Mouse (Mus musculus): ENCODE measurements at regions not wholly inside any gene's neighbourhood (a gene's known extent, or its start where the extent isn't known, plus 50 kb on each side); places are given as distances from the start of the nearest gene placed in this dataset.
A peak's percentile ranks its signal among the peaks of the same experiment; 100 is the strongest.

DNA sequence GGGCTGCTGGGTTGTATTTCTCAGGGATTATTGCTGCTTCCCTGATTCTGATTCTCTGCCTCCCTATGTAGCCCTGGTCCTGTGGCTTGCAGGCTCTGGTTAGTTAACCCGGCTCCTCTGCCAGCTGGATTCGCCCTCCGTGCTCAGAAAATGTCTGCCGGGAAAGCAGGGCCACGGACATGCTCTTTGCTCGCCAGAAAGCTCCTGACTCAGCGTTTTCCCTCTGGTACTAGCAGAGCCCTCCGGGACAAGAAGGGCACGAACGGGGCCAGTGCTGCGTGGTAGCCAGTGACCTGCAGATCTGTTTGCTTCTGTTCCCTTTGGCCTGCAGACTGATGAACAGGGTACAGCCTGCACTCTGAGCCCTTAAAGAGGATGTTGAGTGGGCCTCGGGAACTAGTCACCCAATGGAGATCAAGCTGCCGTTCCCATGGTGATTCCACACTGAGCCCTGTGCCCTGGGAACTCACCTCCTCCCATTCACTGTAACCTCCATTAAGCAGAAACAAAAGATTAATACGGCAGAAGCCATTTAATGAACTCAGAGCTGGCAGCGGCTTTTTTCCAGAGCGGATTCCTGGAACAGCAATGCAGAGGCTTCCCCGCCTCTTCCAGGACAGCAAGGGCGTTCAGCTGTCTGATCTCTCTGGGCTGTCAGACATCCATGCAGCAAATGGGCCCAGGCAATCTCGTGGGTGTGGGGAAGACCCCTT, 159.9 kb upstream of the Myt1l start:
- no peak overlapping the region for H3K4me3 ChIP-seq (ENCODE audit: low read depth, low read length)
- H3K27me3 ChIP-seq (ENCODE audit: insufficient read depth, low read length) = no peaks in the 10 kb centered on the region
- ATAC-seq (ENCODE audit: low FRiP score) (peak; percentile 87), DNase-seq (ENCODE audit: low spot score) (peak; percentile 80)
- no peaks in the 10 kb centered on the region for H3K36me3 ChIP-seq (ENCODE audit: insufficient read depth, low read length)
- H3K4me2 ChIP-seq (ENCODE audit: low read depth, low read length, poor library complexity, severe bottlenecking) = peak overlapping the region; percentile 38
- WGBS = 3% methylated on average over 19 of the region's 19 CpGs
- peak overlapping the region; percentile 46 for H3K9ac ChIP-seq (replicated peaks; ENCODE audit: low read length, poor library complexity, severe bottlenecking)
- no peaks in the 10 kb centered on the region for H3K9me3 ChIP-seq (ENCODE audit: low read length)
- H3K27ac ChIP-seq (ENCODE audit: low read depth, low read length) = peak overlapping the region; percentile 86
- no peak for TF ChIP-seq CTCF (IDR thresholded peaks at IDR 0.05)
- peaks cover 10% of the 10 kb centered on the region for H3K4me1 ChIP-seq (ENCODE audit: insufficient read depth, low read length)

GRCm38 (mm10) chr12:29368820-29369175, 159.4 kb upstream of the Myt1l start:
- Histone ChIP-seq H3K27me3 (ENCODE audit: insufficient read depth, low read length) (no peaks in the 10 kb centered on the region), H3K9me3 (ENCODE audit: low read length) (no peaks in the 10 kb centered on the region), H3K4me1 (ENCODE audit: insufficient read depth, low read length) (peaks cover 10% of the 10 kb centered on the region), H3K9ac (replicated peaks; ENCODE audit: low read length, poor library complexity, severe bottlenecking) (peak overlapping the region; percentile 46), H3K4me2 (ENCODE audit: low read depth, low read length, poor library complexity, severe bottlenecking) (peak overlapping the region; percentile 38), H3K36me3 (ENCODE audit: insufficient read depth, low read length) (no peaks in the 10 kb centered on the region), H3K4me3 (ENCODE audit: low read depth, low read length) (no peak overlapping the region), H3K27ac (ENCODE audit: low read depth, low read length) (peak overlapping the region; percentile 86)
- TF ChIP-seq CTCF (IDR thresholded peaks at IDR 0.05) = no peak
- DNase-seq (ENCODE audit: low spot score) (no peak), ATAC-seq (ENCODE audit: low FRiP score) (peak; percentile 66)
- 0% methylated on average over 5 of the region's 5 CpGs for WGBS

DNA sequence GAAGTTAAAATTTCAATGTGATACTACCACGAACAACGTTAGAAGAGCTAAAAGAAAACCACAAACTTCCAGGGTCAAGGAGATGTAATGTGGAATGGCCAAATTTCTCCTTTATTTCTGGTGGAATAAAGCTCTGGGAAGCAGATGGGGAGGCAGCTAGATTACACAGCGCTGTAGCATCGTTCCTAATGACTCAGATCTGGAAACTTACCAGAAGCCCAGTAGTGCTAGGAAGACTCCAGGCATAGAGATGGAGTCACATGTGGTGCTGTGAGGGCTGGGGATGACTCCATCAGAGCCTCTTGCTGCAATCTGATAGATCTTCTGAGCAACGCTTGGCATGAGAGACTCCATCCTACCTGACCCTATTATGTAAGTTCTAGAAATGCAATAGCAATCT, 136.4 kb upstream of the Myt1l start:
- Histone ChIP-seq H3K9ac (replicated peaks; ENCODE audit: low read length, poor library complexity, severe bottlenecking) (no peak overlapping the region), H3K27ac (ENCODE audit: low read depth, low read length) (no peak overlapping the region), H3K27me3 (ENCODE audit: insufficient read depth, low read length) (no peaks in the 10 kb centered on the region), H3K9me3 (ENCODE audit: low read length) (no peaks in the 10 kb centered on the region), H3K4me2 (ENCODE audit: low read depth, low read length, poor library complexity, severe bottlenecking) (no peak overlapping the region), H3K4me1 (ENCODE audit: insufficient read depth, low read length) (peaks cover 3% of the 10 kb centered on the region; the same call in 1 of the 2 replicates), H3K4me3 (ENCODE audit: low read depth, low read length) (no peak overlapping the region), H3K36me3 (ENCODE audit: insufficient read depth, low read length) (no peaks in the 10 kb centered on the region)
- ATAC-seq (ENCODE audit: low FRiP score) = no peak
- no peak for DNase-seq (ENCODE audit: low spot score)
- 89% methylated on average over 5 of the region's 5 CpGs for WGBS
- TF ChIP-seq CTCF (IDR thresholded peaks at IDR 0.05) = no peak

GRCm38 (mm10) chr12:29394271-29394670, 133.9 kb upstream of the Myt1l start:
- DNase-seq (ENCODE audit: low spot score) (no peak), ATAC-seq (ENCODE audit: low FRiP score) (no peak)
- Histone ChIP-seq H3K36me3 (ENCODE audit: insufficient read depth, low read length) (no peaks in the 10 kb centered on the region), H3K9ac (replicated peaks; ENCODE audit: low read length, poor library complexity, severe bottlenecking) (no peak overlapping the region), H3K4me1 (ENCODE audit: insufficient read depth, low read length) (peaks cover 3% of the 10 kb centered on the region; the same call in 1 of the 2 replicates), H3K4me2 (ENCODE audit: low read depth, low read length, poor library complexity, severe bottlenecking) (no peak overlapping the region), H3K27me3 (ENCODE audit: insufficient read depth, low read length) (no peaks in the 10 kb centered on the region), H3K9me3 (ENCODE audit: low read length) (no peaks in the 10 kb centered on the region), H3K4me3 (ENCODE audit: low read depth, low read length) (no peak overlapping the region), H3K27ac (ENCODE audit: low read depth, low read length) (no peak overlapping the region)
- WGBS = 66% methylated on average over 1 of the region's 1 CpGs
- no peak for TF ChIP-seq CTCF (IDR thresholded peaks at IDR 0.05)

DNA sequence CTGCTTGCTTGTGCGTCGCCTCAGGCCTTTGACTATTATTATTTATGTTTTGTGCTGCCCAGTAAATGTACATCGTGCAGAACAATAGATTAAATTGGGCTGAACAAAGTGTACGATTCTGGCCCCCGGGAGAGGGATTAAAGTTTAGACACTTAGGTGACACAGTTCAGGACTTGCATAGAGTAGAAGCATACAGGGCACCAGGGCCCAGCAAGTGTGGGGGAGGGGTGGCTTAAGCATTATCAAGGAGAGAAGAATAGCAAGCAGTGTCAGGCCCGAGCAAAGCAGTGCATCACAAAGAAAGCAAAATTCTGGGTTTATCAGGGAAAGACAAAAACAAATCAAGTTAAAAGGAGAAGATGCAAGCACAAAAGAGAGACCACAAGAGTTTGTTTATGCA, 133.3 kb upstream of the Myt1l start:
- no peak for TF ChIP-seq CTCF (IDR thresholded peaks at IDR 0.05)
- H3K9ac ChIP-seq (replicated peaks; ENCODE audit: low read length, poor library complexity, severe bottlenecking) = no peak overlapping the region
- WGBS = 24% methylated on average over 6 of the region's 6 CpGs
- ATAC-seq (ENCODE audit: low FRiP score) = no peak
- DNase-seq (ENCODE audit: low spot score) = no peak
- H3K4me1 ChIP-seq (ENCODE audit: insufficient read depth, low read length) = peaks cover 3% of the 10 kb centered on the region; the same call in 1 of the 2 replicates
- H3K4me3 ChIP-seq (ENCODE audit: low read depth, low read length) = no peak overlapping the region
- H3K36me3 ChIP-seq (ENCODE audit: insufficient read depth, low read length) = no peaks in the 10 kb centered on the region
- no peak overlapping the region for H3K4me2 ChIP-seq (ENCODE audit: low read depth, low read length, poor library complexity, severe bottlenecking)
- H3K9me3 ChIP-seq (ENCODE audit: low read length) = no peaks in the 10 kb centered on the region
- H3K27ac ChIP-seq (ENCODE audit: low read depth, low read length) = no peak overlapping the region
- H3K27me3 ChIP-seq (ENCODE audit: insufficient read depth, low read length) = no peaks in the 10 kb centered on the region

- H3K9me3 ChIP-seq (ENCODE audit: low read length) = no peaks in the 10 kb centered on the region
- TF ChIP-seq CTCF (IDR thresholded peaks at IDR 0.05) = no peak
- H3K4me2 ChIP-seq (ENCODE audit: low read depth, low read length, poor library complexity, severe bottlenecking) = no peak overlapping the region
- H3K27me3 ChIP-seq (ENCODE audit: insufficient read depth, low read length) = no peaks in the 10 kb centered on the region
- no peak overlapping the region for H3K9ac ChIP-seq (replicated peaks; ENCODE audit: low read length, poor library complexity, severe bottlenecking)
- no peak for DNase-seq (ENCODE audit: low spot score)
- H3K4me3 ChIP-seq (ENCODE audit: low read depth, low read length) = no peak overlapping the region
- H3K4me1 ChIP-seq (ENCODE audit: insufficient read depth, low read length) = peaks cover 3% of the 10 kb centered on the region; the same call in 1 of the 2 replicates
- WGBS = 88% methylated on average over 14 of the region's 14 CpGs
- no peak overlapping the region for H3K27ac ChIP-seq (ENCODE audit: low read depth, low read length)
- no peaks in the 10 kb centered on the region for H3K36me3 ChIP-seq (ENCODE audit: insufficient read depth, low read length)
- no peak for ATAC-seq (ENCODE audit: low FRiP score)
Observed at GRCm38 (mm10) chr12:29395401-29395982, 132.7 kb upstream of the Myt1l start.

Data from midbrain, postnatal 0 days (tissue).